Mouse (Mus musculus) midbrain, embryonic 14.5 days (tissue): ENCODE measurements around the gene Ppm1l. TPM values are rescaled to one million over a fixed set of nuclear protein-coding genes. Genes with fewer than 3 reads are reported as not detected.

ENCODE experiments used
- ATAC-seq: fragments of 200-750 bp; cut with Nextera tagmentation; 2 replicates; pipeline ENCODE4 v1.8.0; 2017; ENCODE audit warnings: moderate number of reproducible peaks, moderate library complexity; ENCODE audit not compliant: low FRiP score, low TSS enrichment
- DNase-seq: peaks from one replicate; pipeline ENCODE4 v3.0.0-alpha.2; 2015
- H3K27ac ChIP-seq: fragments of 300-500 bp; sonication (generic); replicated peaks from 2 replicates; pipeline ENCODE4 v1.5.1; 2014; ENCODE audit warnings: mild to moderate bottlenecking, low read depth, low read length, moderate library complexity
- H3K27me3 ChIP-seq: fragments of 300-500 bp; sonication (generic); 2 replicates; pipeline ENCODE4 v1.6.1; 2014; ENCODE audit warnings: low read length, control low read depth, mixed read lengths; ENCODE audit not compliant: control insufficient read depth, insufficient read depth
- H3K36me3 ChIP-seq: fragments of 300-500 bp; sonication (generic); 2 replicates; pipeline ENCODE4 v1.6.1; 2014; ENCODE audit warnings: low read length, control low read depth; ENCODE audit not compliant: control insufficient read depth, insufficient read depth
- H3K4me1 ChIP-seq: fragments of 300-500 bp; sonication (generic); 2 replicates; pipeline ENCODE4 v1.6.1; 2014; ENCODE audit warnings: mild to moderate bottlenecking, antibody characterized with exemption, low read length, control low read depth; ENCODE audit not compliant: control insufficient read depth, insufficient read depth
- H3K4me2 ChIP-seq: fragments of 300-500 bp; sonication (generic); 2 replicates; pipeline ENCODE4 v1.6.1; 2014; ENCODE audit warnings: mild to moderate bottlenecking, low read length, moderate library complexity
- H3K4me3 ChIP-seq: fragments of 300-500 bp; sonication (generic); replicated peaks from 2 replicates; pipeline ENCODE4 v1.5.1; 2014; ENCODE audit warnings: low read depth, low read length
- H3K9ac ChIP-seq: fragments of 300-500 bp; sonication (generic); replicated peaks from 2 replicates; pipeline ENCODE4 v1.6.1; 2014; ENCODE audit warnings: mild to moderate bottlenecking, low read length, moderate library complexity
- H3K9me3 ChIP-seq: fragments of 300-500 bp; sonication (generic); 2 replicates; pipeline ENCODE4 v1.6.1; 2016; ENCODE audit warnings: low read length, control low read depth, mixed read lengths; ENCODE audit not compliant: control insufficient read depth
- WGBS: fragments of 180-500 bp; shearing (Covaris S2); extraction: QIAGEN DNeasy Blood & Tissue Kit; methylation state at CpG from one replicate; pipeline ENCODE4 v1.1.7; 2014; 5-methylcytosine and 5-hydroxymethylcytosine counted together
- polyA plus RNA-seq: library from polyadenylated mRNA; unstranded; fragments of >200 nt; fragmentation: Nextera tagmentation; extraction: Ambion mirVana; gene quantifications from 2 replicates; pipeline ENCODE4 v1.2.1, GENCODE M21; 2014

Ppm1l gene
- polyA plus RNA-seq, 1 experiment from 2014 or later: 26.2 TPM

GRCm38 (mm10) chr3:69490981-69491681, 174.5 kb downstream of the Ppm1l start:
- Histone ChIP-seq H3K4me1 (0 out of 2 replicates have a peak, but pooled peaks cover 6% of the 10 kb centered on the region), H3K4me2 (no peak overlapping the region), H3K4me3 (no peak overlapping the region), H3K27ac (no peak overlapping the region), H3K9ac (no peak overlapping the region), H3K27me3 (no peaks in the 10 kb centered on the region), H3K36me3 (no peaks in the 10 kb centered on the region), H3K9me3 (no peaks in the 10 kb centered on the region)
- no peak for DNase-seq
- 89% methylated on average over 6 of the region's 6 CpGs for WGBS
- no peak for ATAC-seq

GRCm38 (mm10) chr3:69494233-69495010, 177.8 kb downstream of the Ppm1l start:
- no peak overlapping the region for H3K4me2 ChIP-seq
- peak; percentile 37 for DNase-seq
- no peak for ATAC-seq
- no peaks in the 10 kb centered on the region for H3K9me3 ChIP-seq
- H3K9ac ChIP-seq: no peak overlapping the region
- 49% methylated on average over 4 of the region's 4 CpGs for WGBS
- H3K4me1 ChIP-seq: 0 out of 2 replicates have a peak, but pooled peaks cover 6% of the 10 kb centered on the region
- no peak overlapping the region for H3K4me3 ChIP-seq
- no peak overlapping the region; the same call in 1 of the 2 replicates for H3K27ac ChIP-seq
- no peaks in the 10 kb centered on the region for H3K27me3 ChIP-seq
- no peaks in the 10 kb centered on the region for H3K36me3 ChIP-seq

- H3K36me3 ChIP-seq: no peaks in the 10 kb centered on the region
- DNase-seq (no peak), ATAC-seq (no peak)
- WGBS: 89% methylated on average over 3 of the region's 3 CpGs
- H3K27ac ChIP-seq: no peak overlapping the region
- no peaks in the 10 kb centered on the region for H3K27me3 ChIP-seq
- H3K9ac ChIP-seq: no peak overlapping the region
- no peak overlapping the region for H3K4me2 ChIP-seq
- no peaks in the 10 kb centered on the region for H3K9me3 ChIP-seq
- H3K4me1 ChIP-seq: peaks cover 13% of the 10 kb centered on the region; the same call in 1 of the 2 replicates
- no peak overlapping the region for H3K4me3 ChIP-seq
These were observed 180.5 kb downstream of the Ppm1l start for GRCm38 (mm10) chr3:69497178-69497577.

GRCm38 (mm10) chr3:69502009-69502408, 185.3 kb downstream of the Ppm1l start:
- no peak overlapping the region for H3K4me2 ChIP-seq
- peak; percentile 66 for DNase-seq
- no peaks in the 10 kb centered on the region for H3K9me3 ChIP-seq
- no peaks in the 10 kb centered on the region for H3K27me3 ChIP-seq
- no peaks in the 10 kb centered on the region for H3K36me3 ChIP-seq
- 23% methylated on average over 6 of the region's 6 CpGs for WGBS
- ATAC-seq: 0 out of 2 replicates have a peak, but pooled peaks have one; percentile 52
- H3K4me3 ChIP-seq: no peak overlapping the region
- H3K9ac ChIP-seq: no peak overlapping the region
- peaks cover 13% of the 10 kb centered on the region; the same call in 1 of the 2 replicates for H3K4me1 ChIP-seq
- peak overlapping the region; percentile 62; the same call in 1 of the 2 replicates for H3K27ac ChIP-seq

GRCm38 (mm10) chr3:69502527-69502926, 185.9 kb downstream of the Ppm1l start:
- Histone ChIP-seq H3K4me2 (no peak overlapping the region), H3K4me1 (peaks cover 13% of the 10 kb centered on the region; the same call in 1 of the 2 replicates), H3K27me3 (no peaks in the 10 kb centered on the region), H3K9me3 (no peaks in the 10 kb centered on the region), H3K4me3 (no peak overlapping the region), H3K9ac (no peak overlapping the region), H3K36me3 (no peaks in the 10 kb centered on the region), H3K27ac (no peak overlapping the region)
- ATAC-seq (no peak), DNase-seq (no peak)
- WGBS: 50% methylated on average over 4 of the region's 4 CpGs

- H3K4me3 ChIP-seq: no peak overlapping the region
- peaks cover 13% of the 10 kb centered on the region; the same call in 1 of the 2 replicates for H3K4me1 ChIP-seq
- no peaks in the 10 kb centered on the region for H3K27me3 ChIP-seq
- ATAC-seq (no peak), DNase-seq (no peak)
- 86% methylated on average over 7 of the region's 7 CpGs for WGBS
- no peaks in the 10 kb centered on the region for H3K36me3 ChIP-seq
- H3K9ac ChIP-seq: no peak overlapping the region
- no peak overlapping the region for H3K4me2 ChIP-seq
- no peak overlapping the region for H3K27ac ChIP-seq
- no peaks in the 10 kb centered on the region for H3K9me3 ChIP-seq
These were observed 188.4 kb downstream of the Ppm1l start for GRCm38 (mm10) chr3:69505090-69505489.

GRCm38 (mm10) chr3:69506352-69506751, 189.7 kb downstream of the Ppm1l start:
- peaks cover 13% of the 10 kb centered on the region; the same call in 1 of the 2 replicates for H3K4me1 ChIP-seq
- no peaks in the 10 kb centered on the region for H3K9me3 ChIP-seq
- no peaks in the 10 kb centered on the region for H3K27me3 ChIP-seq
- no peak for ATAC-seq
- DNase-seq: peak; percentile 28
- no peak overlapping the region for H3K9ac ChIP-seq
- H3K4me3 ChIP-seq: no peak overlapping the region
- WGBS: 79% methylated on average over 4 of the region's 4 CpGs
- no peak overlapping the region for H3K4me2 ChIP-seq
- H3K36me3 ChIP-seq: no peaks in the 10 kb centered on the region
- no peak overlapping the region for H3K27ac ChIP-seq

- no peak for ATAC-seq
- Histone ChIP-seq H3K27me3 (no peaks in the 10 kb centered on the region), H3K4me1 (no peaks in the 10 kb centered on the region), H3K36me3 (no peaks in the 10 kb centered on the region), H3K9me3 (no peaks in the 10 kb centered on the region), H3K4me3 (no peak overlapping the region), H3K4me2 (no peak overlapping the region), H3K9ac (no peak overlapping the region), H3K27ac (no peak overlapping the region)
- WGBS: 91% methylated on average over 3 of the region's 3 CpGs
- DNase-seq: no peak
These were observed 192.8 kb downstream of the Ppm1l start for GRCm38 (mm10) chr3:69509411-69509952.
